Mouse (Mus musculus): ENCODE measurements around the gene Gm10638. TPM values are rescaled to one million over a fixed set of nuclear protein-coding genes. Genes with fewer than 3 reads are reported as not detected.
A peak's percentile ranks its signal among the peaks of the same experiment; 100 is the strongest.

The Gm10638 gene
- total RNA-seq, 2 experiments from 2014 or later: 4.1 to 6.7 TPM

DNA sequence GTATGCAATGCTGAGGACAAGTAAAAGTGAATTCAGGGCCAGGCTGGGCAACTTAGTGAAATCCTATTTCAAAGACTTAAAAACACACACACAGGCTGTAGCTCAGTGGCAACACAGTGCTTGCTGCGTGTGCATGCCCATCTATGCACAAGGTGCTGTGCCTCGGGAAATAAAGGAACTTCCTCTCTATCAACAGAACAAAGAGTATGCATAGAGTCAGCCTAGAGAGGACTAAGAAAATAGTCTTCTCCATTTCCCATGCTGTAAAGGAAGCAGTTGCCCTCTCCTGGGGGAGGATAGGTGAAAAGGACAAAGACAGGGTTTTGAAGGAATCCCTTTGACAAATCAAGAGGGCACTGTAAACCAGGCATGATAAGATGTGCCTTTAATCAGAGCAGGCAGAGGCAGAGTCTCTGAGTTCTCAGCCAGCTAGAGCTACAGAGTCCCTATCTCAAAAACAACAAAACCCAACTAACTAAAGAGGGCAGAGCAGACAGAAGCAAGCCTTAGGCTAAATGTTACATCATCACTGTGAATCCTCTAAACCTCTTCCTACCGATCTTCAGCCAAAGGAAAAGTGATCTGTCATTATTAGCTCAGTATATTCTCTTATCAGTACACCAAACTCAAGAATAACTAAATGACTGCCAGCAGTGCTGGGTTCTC, 9.9 kb upstream of the Gm10638 start:
- no peak for DNase-seq

DNA sequence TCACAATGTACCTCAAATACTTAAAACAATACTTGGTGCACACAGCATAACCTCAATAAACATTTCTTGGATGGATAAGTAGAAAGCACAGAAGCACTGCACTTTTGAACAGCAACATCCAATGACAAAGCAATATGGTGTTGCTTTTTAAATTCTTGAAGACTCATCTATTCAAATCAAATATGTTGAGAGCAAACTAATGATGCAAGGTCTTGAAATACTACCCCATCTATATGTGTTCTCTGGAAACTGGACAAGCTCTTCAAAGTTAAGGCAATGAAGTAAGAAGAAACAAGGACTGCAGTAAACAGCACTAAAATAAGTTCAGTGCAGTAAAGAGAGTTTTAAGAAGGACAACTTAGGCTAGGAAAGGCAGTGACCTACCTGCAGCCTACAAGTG, 4.6 kb upstream of the Gm10638 start:
- no peak for DNase-seq

DNA sequence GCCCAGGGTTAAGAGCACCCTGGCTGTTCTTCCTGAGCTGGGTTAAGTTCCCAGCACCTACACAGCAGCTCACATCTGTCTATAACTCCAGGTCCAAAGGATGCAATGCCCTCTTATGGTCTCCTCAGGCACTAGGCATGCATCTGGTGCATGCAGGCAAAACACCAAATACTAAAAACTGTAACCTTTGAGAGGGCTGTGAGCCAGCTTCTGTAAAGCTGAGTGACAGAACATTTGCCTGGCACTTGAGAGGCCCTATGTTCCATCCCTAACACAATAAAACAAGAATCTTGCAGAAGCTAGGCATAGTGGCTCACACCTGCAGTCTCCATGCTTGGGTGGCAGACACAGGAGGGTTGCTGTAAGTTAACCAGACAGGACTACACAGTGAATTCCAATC, 3.9 kb upstream of the Gm10638 start:
- DNase-seq: no peak

DNA sequence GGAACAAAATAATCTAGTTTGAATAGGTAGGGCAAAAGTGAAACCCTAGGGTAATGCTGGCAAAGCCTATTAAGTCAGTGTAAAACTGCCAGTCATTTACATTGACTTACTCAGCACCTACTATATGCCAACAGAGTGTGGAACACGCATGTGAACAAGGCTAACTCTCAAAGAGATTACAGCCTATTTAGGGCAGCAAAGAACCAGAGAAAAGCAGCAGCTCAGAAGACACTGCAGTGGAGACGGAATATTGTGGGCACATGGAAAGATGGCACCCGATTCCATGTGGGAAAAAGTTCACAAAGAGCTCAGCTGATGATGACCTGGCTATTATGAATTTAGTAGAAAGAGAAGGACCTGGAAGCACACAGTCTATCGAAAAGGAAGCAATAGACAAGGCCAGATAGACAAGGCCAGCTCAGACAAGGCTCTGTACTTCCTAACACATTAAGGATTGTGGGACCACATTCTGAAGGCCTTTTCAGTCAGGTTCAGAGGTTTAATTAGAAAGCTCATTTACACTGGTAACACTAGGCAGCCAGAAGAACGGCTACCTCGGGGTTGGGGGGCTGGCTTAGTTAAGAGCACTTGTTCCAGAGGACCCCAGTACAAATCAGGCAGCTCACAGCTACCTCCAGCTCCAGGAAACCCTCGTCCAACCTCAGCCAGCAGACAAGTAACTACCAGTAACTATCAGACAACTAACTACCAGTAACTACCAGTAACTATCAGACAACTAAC, 2.7 kb upstream of the Gm10638 start:
- no peak for DNase-seq

DNA sequence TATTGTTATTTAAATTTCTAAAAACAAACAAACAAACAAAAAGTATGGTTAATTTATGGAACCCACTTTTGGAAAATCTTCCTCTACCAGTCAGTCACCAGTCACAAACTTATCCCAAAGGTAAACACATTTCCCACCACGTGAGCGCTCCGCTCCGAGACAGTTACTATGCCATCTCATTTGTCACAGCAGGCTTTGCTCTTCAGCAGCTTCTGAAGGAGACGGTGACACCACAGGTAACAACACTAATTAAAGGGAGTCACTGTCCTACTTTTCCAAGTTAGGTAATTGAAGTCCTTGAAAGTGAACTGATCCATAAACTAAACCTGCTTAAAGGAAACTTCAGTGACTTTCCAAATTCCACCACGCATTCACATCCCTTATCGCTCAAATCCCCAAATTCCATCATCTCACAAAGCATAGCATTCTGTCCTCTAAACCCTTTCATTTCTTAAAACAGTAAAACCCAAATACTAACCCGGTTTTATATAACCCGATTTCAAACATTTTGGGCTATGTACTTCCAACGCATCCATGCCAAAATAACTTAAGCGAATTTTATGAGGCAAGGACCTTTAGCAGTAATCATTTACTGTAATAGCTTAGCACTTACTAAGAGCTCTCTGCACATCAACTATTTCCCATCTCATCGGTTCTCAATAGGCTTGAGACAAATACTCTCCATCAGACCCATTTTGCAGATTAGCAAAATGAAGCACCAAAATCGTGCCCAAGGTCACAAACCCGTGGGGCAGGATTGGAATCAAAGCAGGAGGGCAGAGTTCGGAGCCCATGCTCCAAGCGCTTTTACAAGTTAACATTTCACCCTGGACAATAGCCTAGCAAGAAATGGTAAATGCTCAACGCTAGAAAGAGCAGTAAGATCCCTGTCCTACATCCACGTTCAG, 932 bp upstream of the Gm10638 start:
- DNase-seq: no peak

DNA sequence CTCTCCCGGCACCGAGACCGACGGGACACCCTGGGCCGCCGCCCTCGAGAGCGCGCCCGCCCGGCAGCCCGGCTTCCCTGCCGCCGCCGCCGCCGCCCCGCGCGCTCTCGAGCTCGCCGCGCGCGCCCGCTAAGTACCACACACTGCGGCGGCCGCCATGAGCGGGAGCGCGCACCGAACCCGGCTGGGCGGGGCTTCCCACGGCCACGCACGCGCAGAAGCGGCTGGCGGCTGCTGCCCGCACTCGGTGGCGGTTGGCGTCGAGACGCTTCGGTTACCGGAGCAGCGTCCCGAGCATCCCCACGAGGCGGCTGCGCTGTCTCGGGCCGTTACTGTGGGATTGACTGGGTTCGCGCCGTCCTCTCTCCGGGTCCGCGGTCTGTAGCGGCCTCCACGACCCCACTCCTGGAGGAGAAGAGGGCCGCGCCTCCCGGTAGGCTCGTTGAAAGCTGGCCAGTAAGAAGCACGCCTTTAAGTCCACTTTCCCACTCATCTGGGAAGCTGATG, 489 bp downstream of the Gm10638 start:
- peak; percentile 97 for DNase-seq

DNA sequence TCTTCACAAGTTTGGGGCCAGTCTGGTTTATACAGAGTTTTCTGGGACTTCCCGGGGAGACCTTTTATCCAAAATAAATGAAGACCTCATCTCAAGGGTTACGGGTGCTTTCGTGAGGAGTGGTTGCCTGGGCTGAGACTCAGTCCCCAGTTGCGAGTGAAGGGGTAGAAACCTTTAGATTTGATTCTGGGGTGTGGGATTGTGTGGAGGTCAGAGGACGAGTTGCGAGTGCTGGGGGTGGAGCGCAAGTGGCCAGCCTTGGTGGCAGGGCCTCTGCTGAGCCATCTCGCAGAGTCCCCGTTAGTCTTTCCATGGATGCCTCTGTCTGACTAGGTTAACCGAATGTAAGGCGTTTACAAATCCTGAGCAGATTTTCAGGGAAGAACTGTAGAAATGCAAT, 1.0 kb downstream of the Gm10638 start:
- peak; percentile 21 for DNase-seq

DNA sequence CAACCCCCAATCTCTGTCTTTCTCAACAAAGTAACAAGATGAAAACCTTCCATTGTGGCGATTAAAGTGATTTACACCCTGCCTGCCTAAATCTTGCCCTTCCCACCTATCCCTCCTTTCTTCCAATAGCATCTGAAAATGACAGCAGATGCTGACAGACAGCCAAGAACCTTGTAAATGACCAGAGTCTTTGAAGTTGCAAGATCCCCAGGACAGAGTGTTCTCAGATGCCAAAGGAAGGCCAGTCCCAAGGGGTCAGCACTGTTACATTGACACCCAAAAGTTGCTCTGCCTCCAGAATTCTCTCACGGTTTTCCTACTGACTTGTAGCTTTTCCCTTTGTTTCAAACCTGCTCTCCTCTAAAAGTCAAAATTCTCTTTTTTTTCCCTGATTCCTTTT, 4.3 kb downstream of the Gm10638 start:
- no peak for DNase-seq

DNA sequence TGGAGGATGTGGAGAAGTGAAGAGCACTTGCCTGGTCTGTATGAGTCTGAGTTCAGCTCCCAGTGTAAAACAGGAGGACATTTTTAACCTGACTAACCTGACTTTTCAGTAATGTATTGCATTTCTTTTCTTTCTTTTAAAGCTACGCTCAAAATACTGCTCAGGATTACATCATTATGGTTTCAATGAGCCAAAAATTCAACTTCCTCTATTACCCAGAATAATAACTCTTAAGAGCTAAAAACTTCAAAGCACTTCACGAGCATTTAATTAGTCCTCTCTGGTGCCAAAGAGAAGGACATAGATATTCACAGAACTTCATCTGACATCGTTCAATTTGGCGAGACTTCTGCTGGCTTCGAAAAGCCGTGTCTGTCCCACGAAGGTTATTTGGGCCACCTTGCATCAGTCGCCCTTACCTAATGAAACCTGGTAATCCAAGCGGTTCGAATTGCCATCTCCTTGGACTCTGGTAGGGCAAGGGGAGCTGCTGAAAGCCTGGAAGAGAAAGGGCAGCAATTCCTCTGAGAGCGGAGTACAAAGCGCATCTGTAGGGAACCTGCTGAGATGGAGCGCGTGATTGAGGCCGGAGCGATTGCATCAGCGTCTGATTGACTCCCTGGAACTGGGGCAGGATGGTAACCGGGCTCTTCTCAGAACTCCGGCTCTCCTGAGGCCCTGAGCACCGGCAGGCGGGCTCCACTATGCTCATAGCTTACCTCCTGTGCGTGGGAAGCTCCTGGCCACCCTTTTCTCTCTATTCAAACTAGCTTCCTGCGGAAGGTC, 11.6 kb downstream of the Gm10638 start:
- no peak for DNase-seq

DNA sequence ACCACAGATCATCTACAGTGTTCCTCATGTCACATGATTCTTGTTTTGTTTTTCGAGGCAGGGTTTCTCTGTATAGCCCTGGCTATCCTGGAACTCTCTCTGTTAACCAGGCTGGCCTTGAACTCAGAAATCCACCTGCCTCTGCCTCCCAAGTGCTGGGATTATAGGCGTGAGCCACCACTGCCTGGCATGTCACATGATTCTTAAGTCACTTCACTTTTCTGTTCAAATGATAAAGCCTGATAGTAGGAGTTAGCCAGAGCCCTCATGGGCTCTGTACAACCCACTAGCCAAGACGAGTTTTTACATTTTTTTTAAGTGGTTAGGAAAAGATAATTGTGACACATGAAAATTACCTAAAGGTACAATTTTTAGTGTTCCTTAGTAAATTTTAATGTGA, 13.2 kb downstream of the Gm10638 start:
- no peak for DNase-seq

DNA sequence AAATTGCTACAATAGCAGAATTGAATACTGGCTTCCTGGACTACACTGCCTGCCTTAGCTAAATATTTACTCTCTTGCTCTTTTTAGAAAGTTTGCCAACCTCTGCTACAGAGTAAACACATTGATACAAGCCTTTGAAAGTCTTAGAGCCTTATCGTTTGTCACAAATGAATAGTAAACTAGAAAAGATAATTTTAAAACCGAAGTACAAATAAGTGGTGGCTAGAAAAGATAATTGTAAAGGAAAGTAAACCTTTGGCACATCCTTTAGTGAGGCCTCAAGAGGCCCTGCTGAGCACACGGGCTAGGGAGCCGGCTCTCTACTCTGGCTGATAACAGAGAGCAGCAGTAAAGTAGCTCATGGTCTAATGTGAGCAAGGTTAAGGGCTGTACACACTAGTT, 13.6 kb downstream of the Gm10638 start:
- no peak for DNase-seq

DNA sequence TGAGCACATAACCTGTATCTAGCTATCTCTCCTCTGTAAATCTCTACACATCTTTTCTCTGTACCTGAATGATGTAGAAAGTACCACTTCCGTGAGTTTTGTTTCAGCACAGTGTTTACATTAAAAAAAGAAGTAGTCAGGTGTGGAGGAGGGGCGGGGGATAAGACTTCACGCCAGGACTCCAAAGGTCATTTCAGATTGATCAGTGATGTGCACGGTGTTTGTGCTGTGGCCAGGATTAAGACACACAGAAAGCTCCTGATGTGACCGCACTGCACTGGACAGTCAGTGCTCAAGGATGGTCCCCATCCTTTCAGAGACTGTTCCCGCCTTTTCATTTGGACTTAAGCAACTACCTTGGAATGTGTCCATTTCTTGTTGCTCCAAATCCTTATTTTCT, 15.2 kb downstream of the Gm10638 start:
- no peak for DNase-seq

DNA sequence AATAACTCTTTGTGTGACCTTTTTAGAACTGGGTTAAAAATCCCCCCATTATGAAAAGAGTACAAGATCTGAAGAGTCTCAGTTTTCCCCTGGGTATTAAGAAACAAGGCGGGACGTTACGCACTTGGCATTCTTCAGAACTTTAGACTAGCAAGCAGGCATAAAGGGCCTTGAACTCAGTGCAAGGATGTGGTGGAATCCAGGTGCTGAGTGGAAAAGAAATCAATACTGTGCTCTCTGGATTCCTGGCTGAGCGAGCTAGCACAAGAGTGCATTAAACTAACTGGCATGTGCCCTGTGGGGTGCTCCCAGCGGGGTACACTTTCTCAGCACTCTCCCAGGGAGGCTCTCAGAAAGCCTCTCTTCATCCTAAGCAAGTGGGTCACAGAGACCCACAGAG, 17.3 kb downstream of the Gm10638 start:
- no peak for DNase-seq

DNA sequence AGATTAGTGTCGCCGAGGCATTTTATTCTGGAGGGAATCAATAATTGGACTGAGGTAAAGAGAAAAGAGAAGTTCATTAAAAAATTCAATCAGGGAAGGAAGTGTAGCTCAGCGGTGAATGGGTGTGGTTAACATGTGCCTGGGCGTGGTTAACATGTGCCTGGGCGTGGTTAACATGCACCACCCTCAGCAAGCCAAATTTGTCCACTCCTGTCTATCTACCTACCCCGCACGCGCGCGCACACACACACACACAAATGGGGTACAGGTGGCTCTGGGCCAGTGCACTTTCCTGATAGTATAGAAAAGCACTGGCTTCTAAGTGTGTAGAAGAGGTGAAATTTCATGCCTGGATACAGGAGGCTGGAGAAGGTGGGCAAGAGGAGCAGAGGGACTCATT, 19.7 kb downstream of the Gm10638 start:
- DNase-seq: no peak

DNA sequence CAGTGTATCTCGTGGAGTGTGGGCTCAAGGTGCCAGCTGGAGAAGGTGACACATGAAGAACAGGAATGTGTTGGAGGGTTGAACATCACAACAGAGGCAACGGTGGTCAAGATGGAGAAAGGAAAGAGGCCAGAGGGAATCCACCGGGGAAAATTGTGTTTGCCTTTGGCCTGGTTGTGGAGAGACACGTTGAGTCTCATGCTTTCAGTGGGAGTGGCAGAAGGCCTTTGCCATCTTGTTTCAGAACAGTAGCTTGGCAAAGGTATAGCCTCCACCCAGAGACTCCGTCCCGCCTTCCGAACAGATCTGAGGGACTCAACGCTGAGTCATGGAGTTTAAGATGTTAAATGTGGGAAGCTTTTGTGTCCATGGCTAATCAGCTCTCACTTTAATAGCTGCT, 20.2 kb downstream of the Gm10638 start:
- DNase-seq: no peak

DNA sequence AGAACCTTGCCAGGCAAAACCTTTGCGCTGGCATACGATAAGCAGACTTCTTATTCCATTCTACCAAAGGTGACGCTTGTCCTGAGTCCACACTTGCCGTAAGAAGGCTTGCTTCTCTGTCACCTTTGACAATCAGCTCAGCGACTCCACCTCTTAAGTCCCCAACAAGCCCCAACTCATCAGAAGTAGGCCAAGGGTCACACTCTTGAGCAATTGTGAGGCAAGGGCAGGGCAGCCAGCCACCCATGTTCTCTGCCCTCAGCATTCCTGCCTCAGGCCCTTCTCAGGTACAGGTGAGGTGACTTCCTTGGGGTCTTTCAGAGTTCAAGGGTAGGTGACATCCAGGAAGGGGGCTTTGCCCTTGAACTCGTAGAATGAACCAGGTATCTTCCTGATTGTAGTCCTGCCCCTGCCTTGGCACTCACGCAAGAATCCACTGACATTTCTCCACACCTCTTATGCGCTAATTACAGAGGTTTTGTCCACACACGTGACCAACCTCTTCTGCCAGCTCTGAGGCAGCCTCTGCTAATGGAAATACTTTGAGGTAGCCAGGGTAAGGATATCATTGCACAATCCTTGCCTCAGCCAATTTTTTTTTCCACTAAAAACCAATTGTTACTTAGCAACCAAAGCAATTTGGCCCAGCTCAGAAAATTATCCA, 21.2 kb downstream of the Gm10638 start:
- DNase-seq: no peak

DNA sequence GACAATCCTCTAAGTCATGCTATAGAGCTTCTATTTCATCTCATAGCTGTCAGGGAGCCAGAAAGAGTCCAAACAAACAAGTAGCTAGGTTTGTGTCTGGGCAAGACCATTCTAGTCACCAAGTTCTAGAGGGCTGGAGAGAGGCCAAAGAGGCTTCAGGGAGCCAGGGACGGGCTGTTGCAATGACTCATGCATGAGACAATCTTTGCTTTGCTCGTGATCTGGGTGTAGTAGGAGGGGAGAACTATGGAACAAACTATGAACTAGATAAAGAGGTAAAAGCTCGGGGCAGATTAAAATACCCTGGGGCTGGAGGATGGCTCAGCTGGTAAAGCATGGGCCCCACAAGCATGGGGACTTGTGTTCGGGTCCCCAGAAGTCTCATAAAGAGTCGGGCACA, 23.0 kb downstream of the Gm10638 start:
- peak; percentile 42 for DNase-seq

DNA sequence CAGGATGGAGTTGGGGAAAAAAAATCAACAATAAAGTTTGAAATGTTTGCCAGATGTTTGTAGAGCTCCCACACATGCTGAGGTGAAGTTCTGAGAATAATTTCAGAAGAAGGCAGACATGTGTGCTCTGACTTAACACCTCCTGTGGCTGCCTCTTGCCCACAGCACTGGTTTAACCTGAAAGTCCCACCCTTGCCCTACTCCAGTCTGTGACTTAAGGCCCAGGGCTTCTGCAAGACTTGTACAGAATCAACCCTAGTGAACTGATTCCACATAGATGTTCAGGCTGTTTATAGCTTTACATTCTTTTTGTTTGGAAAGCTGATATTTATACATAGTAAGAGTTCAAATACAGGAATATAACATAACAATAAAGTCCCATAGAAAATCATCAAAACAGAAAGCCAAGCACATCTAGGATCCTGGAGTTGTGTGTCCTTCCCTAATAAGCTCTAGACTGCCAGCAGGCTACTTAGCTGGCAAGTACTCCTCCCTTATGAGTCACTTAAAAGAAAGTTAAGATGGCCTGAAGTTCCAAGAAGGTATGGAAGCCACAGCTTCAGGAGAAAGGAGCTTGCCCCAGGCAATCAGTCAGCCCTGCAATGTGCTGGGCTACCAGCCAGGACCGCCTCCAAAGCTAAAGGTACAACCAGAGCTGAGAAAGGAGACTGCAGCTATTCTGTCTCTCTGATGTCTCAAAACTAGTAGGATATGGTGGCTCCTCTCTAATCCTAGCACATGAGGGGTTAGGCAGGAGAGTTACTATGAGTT, 24.6 kb downstream of the Gm10638 start:
- DNase-seq: no peak

DNA sequence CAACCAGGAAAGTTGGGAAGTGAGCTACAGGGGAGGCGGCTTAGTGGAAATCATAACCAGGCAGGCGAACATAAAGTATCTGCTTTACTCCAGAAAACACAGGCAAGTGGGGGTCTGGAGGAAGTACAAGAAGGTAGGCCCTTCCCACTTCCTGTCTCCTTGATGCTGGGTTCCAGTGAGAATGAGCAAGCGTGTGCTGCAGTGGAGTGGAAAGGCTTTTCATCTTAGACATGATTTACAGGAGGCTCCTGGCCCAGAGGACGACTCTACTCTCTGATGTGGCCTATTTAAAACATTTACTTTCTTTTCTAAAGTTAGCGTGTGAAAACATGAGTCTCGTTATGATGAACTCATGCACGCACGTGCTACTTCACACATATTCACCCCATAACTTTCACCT, 33.7 kb downstream of the Gm10638 start:
- DNase-seq: no peak

DNA sequence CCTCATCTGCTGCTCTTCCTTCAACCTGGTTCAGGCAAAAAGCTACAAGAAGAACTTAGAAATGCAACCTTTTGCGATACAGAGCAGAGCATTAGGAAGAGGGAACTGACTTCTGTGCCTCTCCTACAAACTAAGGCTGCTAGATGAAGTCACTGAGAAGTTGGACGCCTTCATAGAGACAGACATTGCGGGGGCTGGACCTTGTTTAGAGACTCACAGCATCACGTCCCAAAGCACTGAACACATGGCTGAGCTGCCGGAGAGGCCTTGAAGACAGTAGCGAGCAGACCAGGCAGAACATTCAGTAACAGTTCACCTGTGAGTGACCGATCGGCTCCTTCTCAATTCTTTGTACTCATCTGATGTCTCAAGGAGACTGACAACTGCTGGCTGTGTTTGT, 35.6 kb downstream of the Gm10638 start:
- DNase-seq: no peak

DNA sequence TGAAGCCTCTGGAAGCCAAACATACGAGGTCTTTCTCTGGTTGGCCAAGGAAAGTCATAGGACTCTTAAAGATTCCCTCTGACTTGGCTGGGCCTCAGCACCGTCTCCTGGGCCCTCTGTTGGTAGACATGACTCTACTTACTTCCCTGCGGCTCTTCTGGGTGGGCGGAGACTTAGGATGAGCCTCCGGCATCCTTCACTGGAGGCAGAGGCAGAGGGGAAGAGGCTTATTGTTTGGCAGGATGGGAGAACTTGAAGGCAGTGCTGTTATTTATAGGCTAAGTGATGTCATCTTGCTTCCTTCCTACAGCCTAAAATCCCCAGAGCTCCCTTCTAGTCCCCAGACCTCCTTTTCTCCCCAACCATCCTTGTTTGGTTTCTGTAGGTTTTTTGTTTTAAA, 41.0 kb downstream of the Gm10638 start:
- no peak for DNase-seq
